30 mouse cellular contexts compared by ENCODE assay signal in the genomic region with DNA sequence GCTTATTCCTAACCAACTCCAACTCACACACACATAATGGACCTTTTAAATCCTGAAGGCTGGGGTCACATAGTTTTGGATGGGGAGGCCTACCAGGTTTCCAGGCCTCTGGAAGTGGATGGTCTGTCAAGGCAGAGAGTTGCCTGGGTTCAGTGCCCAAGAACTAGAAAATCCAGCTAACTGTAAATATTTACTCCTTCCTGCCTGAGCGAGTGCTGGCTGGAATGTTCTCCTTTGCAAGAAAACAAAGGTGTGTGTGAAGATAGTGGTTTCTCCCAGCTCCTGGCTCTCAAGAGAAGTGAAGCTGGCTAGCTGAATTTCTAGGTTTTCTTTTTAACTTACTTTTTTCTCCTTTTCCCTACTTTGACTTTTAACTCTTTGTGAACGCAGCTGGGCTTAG. TPM values are rescaled to one million over a fixed set of nuclear protein-coding genes. Genes with fewer than 3 reads are reported as not detected.
A peak's percentile ranks its signal among the peaks of the same experiment; 100 is the strongest.
DNase-seq lines count a peak whose midpoint lies in the region; ATAC-seq and TF ChIP-seq lines count a peak whose summit lies in the region.
"Had no signal": no experiment of that assay in that cellular context is flagged by ENCODE, and none has a peak within 500 bp of the region (broad histone marks: within the 10 kb centered on the region; RNA-seq: fewer than 3 reads in every experiment).

No protein-coding gene starts in this region.

- H3K9me3 ChIP-seq in kidney, postnatal 0 days (replicated peaks; ENCODE audit: low read length): no peaks in the 10 kb centered on the region
- H3K9me3 ChIP-seq in kidney, embryonic 15.5 days (replicated peaks): no peaks in the 10 kb centered on the region
- H3K9me3 ChIP-seq: hindbrain, embryonic 13.5 days; limb, embryonic 13.5 days; megakaryocyte, embryonic 14.5 days; midbrain, embryonic 13.5 days; neural tube, embryonic 13.5 days had no signal

- no peak for ATAC-seq in kidney, postnatal 0 days (replicated peaks; ENCODE audit: low FRiP score, low read depth)
- ATAC-seq in kidney, embryonic 15.5 days (replicated peaks; ENCODE audit: low FRiP score): no peak
- ATAC-seq: forebrain, embryonic 16.5 days; intestine, postnatal 0 days; liver, postnatal 0 days; midbrain, embryonic 13.5 days had no signal

- no peaks in the 10 kb centered on the region for H3K27me3 ChIP-seq in kidney, postnatal 0 days (ENCODE audit: insufficient read depth, low read length)
- H3K27me3 ChIP-seq in kidney, embryonic 15.5 days: no peaks in the 10 kb centered on the region
- H3K27me3 ChIP-seq: hindbrain, embryonic 13.5 days; limb, embryonic 13.5 days; megakaryocyte, embryonic 14.5 days; midbrain, embryonic 13.5 days; neural tube, embryonic 13.5 days had no signal

- no peaks in the 10 kb centered on the region for H3K4me1 ChIP-seq in kidney, postnatal 0 days (replicated peaks; ENCODE audit: insufficient read depth, low read length)
- H3K4me1 ChIP-seq in kidney, embryonic 15.5 days: peaks cover 33% of the 10 kb centered on the region
- H3K4me1 ChIP-seq: midbrain, embryonic 13.5 days had no signal

- H3K36me3 ChIP-seq in kidney, postnatal 0 days (ENCODE audit: insufficient read depth, low read length): no peaks in the 10 kb centered on the region
- H3K36me3 ChIP-seq in kidney, embryonic 15.5 days: peaks cover 28% of the 10 kb centered on the region
- H3K36me3 ChIP-seq: limb, embryonic 13.5 days had no signal

- TF ChIP-seq CTCF in kidney, postnatal 0 days (IDR thresholded peaks at IDR 0.05; ENCODE audit: low read depth): no peak

- no peak overlapping the region for H3K9ac ChIP-seq in kidney, postnatal 0 days (ENCODE audit: low read depth, low read length)
- no peak overlapping the region for H3K9ac ChIP-seq in kidney, embryonic 15.5 days
- H3K9ac ChIP-seq: hindbrain, embryonic 13.5 days; limb, embryonic 13.5 days; liver, postnatal 0 days; midbrain, embryonic 13.5 days; neural tube, embryonic 13.5 days had no signal

- peak overlapping the region; percentile 67 for H3K27ac ChIP-seq in kidney, postnatal 0 days
- H3K27ac ChIP-seq in kidney, embryonic 15.5 days: no peak overlapping the region
- H3K27ac ChIP-seq: gastrocnemius, adult 2 months; hindbrain, embryonic 13.5 days; limb, embryonic 13.5 days; midbrain, embryonic 13.5 days; neural tube, embryonic 13.5 days had no signal

- H3K4me3 ChIP-seq in kidney, postnatal 0 days (replicated peaks; ENCODE audit: low read depth, low read length): no peak overlapping the region
- no peak overlapping the region for H3K4me3 ChIP-seq in kidney, embryonic 15.5 days (replicated peaks)
- H3K4me3 ChIP-seq: erythroblast, embryonic 14.5 days; gastrocnemius, adult 2 months; hindbrain, embryonic 13.5 days; limb, embryonic 13.5 days; megakaryocyte, embryonic 14.5 days; midbrain, embryonic 13.5 days; neural tube, embryonic 13.5 days had no signal

- H3K4me2 ChIP-seq in kidney, postnatal 0 days (ENCODE audit: low read length): no peak overlapping the region
- H3K4me2 ChIP-seq in kidney, embryonic 15.5 days: no peak overlapping the region
- H3K4me2 ChIP-seq: heart, embryonic 11.5 days; hindbrain, embryonic 13.5 days; limb, embryonic 13.5 days; liver, embryonic 11.5 days; midbrain, embryonic 13.5 days; neural tube, embryonic 13.5 days had no signal

- WGBS in kidney, postnatal 0 days: 75% methylated on average over 2 of the region's 2 CpGs
- WGBS in kidney, embryonic 15.5 days: 73% methylated on average over 2 of the region's 2 CpGs

- DNase-seq in kidney, postnatal 0 days (ENCODE audit: low spot score): no peak
- peak; percentile 50 for DNase-seq in urinary bladder, postnatal 14 days (ENCODE audit: low spot score)
- DNase-seq in urinary bladder, postnatal 4 days (ENCODE audit: low spot score in 2 of 2): no peak
- peak; percentile 50 for DNase-seq in lung, postnatal 36 days
- DNase-seq in yolk sac, embryonic 10.5 days (ENCODE audit: low spot score): peak; percentile 47
- no peak for DNase-seq in cerebellum, postnatal 4 days (ENCODE audit: low spot score in 2 of 2)
- DNase-seq in thymus, postnatal 36 days: no peak
- DNase-seq: adrenal gland, postnatal 36 days; B cell, adult 2 months; cerebellum, adult 18-20 months; cerebellum, postnatal 10 days; gastrocnemius, adult 2 months; gastrocnemius, postnatal 36 days; heart, adult 18-20 months; heart, postnatal 36 days; liver, postnatal 0 days; right cerebral cortex, postnatal 4 days; thymus, adult 18-20 months; thymus, postnatal 25 days had no signal

RNA-seq across cellular contexts. Expression of a gene that starts 54.6 kb away (rescaled TPM):
- polyA plus RNA-seq in kidney, postnatal 0 days (2015; fragmentation: Nextera tagmentation; extraction: Ambion mirVana): 52.6 and 53.7 TPM in 2 replicates
- polyA plus RNA-seq in kidney, embryonic 15.5 days (2015; fragmentation: Nextera tagmentation; extraction: Ambion mirVana): 51.9 and 53.8 TPM in 2 replicates

Comparison
In these comparisons a context has a peak if more than half of its experiments do, and no peak if none do; other contexts are left out.
1. DNase-seq: peak in urinary bladder, postnatal 14 days (single experiment), lung, postnatal 36 days (single experiment) and yolk sac, embryonic 10.5 days (single experiment); none in kidney, postnatal 0 days (single experiment), urinary bladder, postnatal 4 days (0 of 2), cerebellum, postnatal 4 days (0 of 2) and thymus, postnatal 36 days (0 of 2).